Mouse (Mus musculus) CH12.LX (cell line): Measurements from ENCODE around the gene Gm7247. TPM values are rescaled to one million over a fixed set of nuclear protein-coding genes. Genes with fewer than 3 reads are reported as not detected.

ENCODE experiments used
- DNase-seq: peaks from one replicate; pipeline ENCODE4 v3.0.0-alpha.2; 2013; ENCODE audit errors: extremely low read depth
- H3K27ac ChIP-seq: 2 replicates; pipeline ENCODE4 v1.5.1; 2012; ENCODE audit warnings: low read depth, mild to moderate bottlenecking, control low read depth, moderate library complexity; ENCODE audit not compliant: insufficient read depth
- H3K27me3 ChIP-seq: replicated peaks from 2 replicates; pipeline ENCODE3; 2012; ENCODE audit warnings: inconsistent platforms
- H3K36me3 ChIP-seq, 2 experiments: replicated peaks in 1 of 2; 2 replicates each; pipeline versions ENCODE3 to v1.6.1; 2012; ENCODE audit warnings: inconsistent platforms in 1 of 2, low read length in 1 of 2, mild to moderate bottlenecking in 1 of 2, mixed read lengths in 1 of 2, moderate library complexity in 1 of 2; ENCODE audit not compliant: control insufficient read depth in 1 of 2, insufficient read depth in 1 of 2
- H3K4me1 ChIP-seq, 2 experiments: 2 replicates each; pipeline ENCODE4 v1.6.1; 2012; ENCODE audit warnings: inconsistent platforms in 1 of 2, moderate library complexity in 1 of 2; ENCODE audit not compliant: insufficient read depth in 2 of 2, control insufficient read depth in 1 of 2
- H3K4me2 ChIP-seq: 2 replicates; pipeline ENCODE4 v1.6.1; 2012; ENCODE audit warnings: low read depth, mild to moderate bottlenecking, control low read depth; ENCODE audit not compliant: poor library complexity, insufficient read depth, severe bottlenecking
- H3K4me3 ChIP-seq, 3 experiments: fragments of 150-350 bp in 1 of 3; sonication (generic) in 1 of 3; replicated peaks in 1 of 3; 2 replicates each; pipeline versions ENCODE3 to v1.5.1; 2011 to 2012; ENCODE audit warnings: low read depth in 2 of 3, low read length in 2 of 3, mild to moderate bottlenecking in 2 of 3, moderate library complexity in 2 of 3, control low read depth in 1 of 3, improper control_type of control experiment in 1 of 3, inconsistent platforms in 1 of 3, mixed read lengths in 1 of 3; ENCODE audit not compliant: poor library complexity in 1 of 3
- H3K79me2 ChIP-seq: replicated peaks from 2 replicates; pipeline ENCODE4 v1.6.1; 2012; ENCODE audit warnings: mild to moderate bottlenecking, moderate library complexity; ENCODE audit not compliant: control insufficient read depth, poor library complexity, insufficient read depth, severe bottlenecking; ENCODE audit errors: extremely low read depth
- H3K9ac ChIP-seq: 2 replicates; pipeline ENCODE4 v1.6.1; 2012; ENCODE audit warnings: low read depth, mild to moderate bottlenecking, control low read depth, moderate library complexity; ENCODE audit not compliant: insufficient read depth
- H3K9me3 ChIP-seq: replicated peaks from 2 replicates; pipeline ENCODE3; 2012; ENCODE audit warnings: low read length, inconsistent platforms, mixed read lengths
- BHLHE40 ChIP-seq: IDR thresholded peaks from 2 replicates; pipeline ENCODE4 v1.6.1; 2011; ENCODE audit warnings: mild to moderate bottlenecking, low read depth, low read length, improper control_type of control experiment
- CTCF ChIP-seq, 2 experiments: IDR thresholded peaks in 1 of 2; conservative IDR thresholded peaks in 1 of 2; 2 replicates each; pipeline ENCODE4 v1.5.1; 2011 to 2012; ENCODE audit warnings: low read depth in 2 of 2, low read length in 2 of 2, improper control_type of control experiment in 1 of 2, inconsistent platforms in 1 of 2, mild to moderate bottlenecking in 1 of 2, moderate library complexity in 1 of 2
- E2F4 ChIP-seq: IDR thresholded peaks from 2 replicates; pipeline ENCODE4 v1.6.1; 2011; ENCODE audit warnings: low read depth, low read length, improper control_type of control experiment; ENCODE audit not compliant: insufficient replicate concordance
- ETS1 ChIP-seq: conservative IDR thresholded peaks from 2 replicates; pipeline ENCODE4 v1.6.1; 2012; ENCODE audit warnings: low read depth, mild to moderate bottlenecking, inconsistent platforms, low read length, improper control_type of control experiment, moderate library complexity
- HCFC1 ChIP-seq: IDR thresholded peaks from 2 replicates; pipeline ENCODE4 v1.6.1; 2012; ENCODE audit warnings: low read depth, mild to moderate bottlenecking, inconsistent platforms, low read length, improper control_type of control experiment
- JUND ChIP-seq: conservative IDR thresholded peaks from 2 replicates; pipeline ENCODE4 v1.6.1; 2011; ENCODE audit warnings: low read depth, low read length, improper control_type of control experiment
- KAT2A ChIP-seq: IDR thresholded peaks from 2 replicates; pipeline ENCODE4 v1.6.1; 2012; ENCODE audit warnings: low read length, improper control_type of control experiment, inconsistent platforms; ENCODE audit not compliant: insufficient replicate concordance
- MAX ChIP-seq: IDR thresholded peaks from 2 replicates; pipeline ENCODE4 v1.6.1; 2011; ENCODE audit warnings: low read length, improper control_type of control experiment
- MAZ ChIP-seq: IDR thresholded peaks from 2 replicates; pipeline ENCODE4 v1.6.1; 2012; ENCODE audit warnings: low read depth, mild to moderate bottlenecking, inconsistent platforms, low read length, improper control_type of control experiment, moderate library complexity
- MEF2A ChIP-seq: IDR thresholded peaks from 2 replicates; pipeline ENCODE4 v1.6.1; 2014; ENCODE audit warnings: low read depth, mild to moderate bottlenecking, inconsistent platforms, low read length, improper control_type of control experiment, borderline replicate concordance
- MYC ChIP-seq: IDR thresholded peaks from 2 replicates; pipeline ENCODE4 v1.6.1; 2011; ENCODE audit warnings: low read depth, mild to moderate bottlenecking, improper control_type of control experiment, low read length
- NELFE ChIP-seq: IDR thresholded peaks from 2 replicates; pipeline ENCODE4 v1.6.1; 2011; ENCODE audit warnings: low read depth, low read length, improper control_type of control experiment
- NRF1 ChIP-seq: IDR thresholded peaks from 2 replicates; pipeline ENCODE4 v1.6.1; 2014; ENCODE audit warnings: low read depth, mild to moderate bottlenecking, inconsistent platforms, low read length, improper control_type of control experiment, moderate library complexity
- POLR2A ChIP-seq: IDR thresholded peaks from 2 replicates; pipeline ENCODE4 v1.6.1; 2011; ENCODE audit warnings: low read depth, mild to moderate bottlenecking, improper control_type of control experiment, low read length
- POLR2AphosphoS2 ChIP-seq: IDR thresholded peaks from 2 replicates; pipeline ENCODE4 v1.6.1; 2011; ENCODE audit warnings: low read depth, low read length, improper control_type of control experiment
- RAD21 ChIP-seq: IDR thresholded peaks from 2 replicates; pipeline ENCODE4 v1.6.1; 2011; ENCODE audit warnings: low read depth, mild to moderate bottlenecking, low read length, improper control_type of control experiment, moderate library complexity
- RCOR1 ChIP-seq: conservative IDR thresholded peaks from 2 replicates; pipeline ENCODE4 v1.6.1; 2012; ENCODE audit warnings: low read depth, mild to moderate bottlenecking, inconsistent platforms, low read length, improper control_type of control experiment
- SIN3A ChIP-seq: IDR thresholded peaks from 2 replicates; pipeline ENCODE4 v1.6.1; 2012; ENCODE audit warnings: low read length, improper control_type of control experiment, inconsistent platforms
- SMC3 ChIP-seq: IDR thresholded peaks from 2 replicates; pipeline ENCODE4 v1.6.1; 2011; ENCODE audit warnings: low read depth, low read length, improper control_type of control experiment
- TBP ChIP-seq: conservative IDR thresholded peaks from 2 replicates; pipeline ENCODE4 v1.6.1; 2011; ENCODE audit warnings: low read depth, low read length, improper control_type of control experiment
- TCF12 ChIP-seq: IDR thresholded peaks from 2 replicates; pipeline ENCODE4 v1.6.1; 2014; ENCODE audit warnings: low read depth, mild to moderate bottlenecking, inconsistent platforms, low read length, improper control_type of control experiment
- UBTF ChIP-seq: IDR thresholded peaks from 2 replicates; pipeline ENCODE4 v1.6.1; 2012; ENCODE audit warnings: low read depth, mild to moderate bottlenecking, inconsistent platforms, low read length, improper control_type of control experiment, moderate library complexity
- USF1 ChIP-seq: IDR thresholded peaks from 2 replicates; pipeline ENCODE4 v1.6.1; 2014; ENCODE audit warnings: low read depth, mild to moderate bottlenecking, inconsistent platforms, low read length, improper control_type of control experiment
- ZC3H11A ChIP-seq: IDR thresholded peaks from 2 replicates; pipeline ENCODE4 v1.6.1; 2012; ENCODE audit warnings: low read depth, mild to moderate bottlenecking, inconsistent platforms, low read length, improper control_type of control experiment
- ZMIZ1 ChIP-seq: IDR thresholded peaks from 2 replicates; pipeline ENCODE4 v1.6.1; 2012; ENCODE audit warnings: low read depth, mild to moderate bottlenecking, inconsistent platforms, low read length, improper control_type of control experiment
- dilution Hi-C: fragments of 300-500 bp; cut with MboI; formaldehyde crosslinking; loops from 2 replicates; pipeline ENCODE4 v1.14.3; 2020; ENCODE audit warnings: low sequenced_read_pairs; ENCODE audit not compliant: extremely low pct_unique_long_range_greater_than_20kb, extremely low pct_ligation_motif_present
- in situ Hi-C: fragments of 300-500 bp; cut with MboI; formaldehyde crosslinking; loops from 3 replicates; pipeline ENCODE4 v1.14.3; 2019; ENCODE audit warnings: low sequenced_read_pairs, low pct_ligation_motif_present, low pct_unique_long_range_greater_than_20kb, mixed read lengths
- polyA plus RNA-seq: library from polyadenylated mRNA; unstranded; fragments of >175 nt; gene quantifications from 2 replicates; pipeline ENCODE4 v1.2.1, GENCODE M21; 2012; ENCODE audit warnings: low read depth; ENCODE audit not compliant: insufficient read length
- total RNA-seq, 2 experiments: library from RNA; depleted of rRNA; stranded (reverse); fragments of 300-350 nt in 1 of 2; fragments of >200 nt in 1 of 2; gene quantifications; 2 replicates each; pipeline ENCODE4 v1.2.3; 2012 to 2014

The Gm7247 gene
- total and polyA plus RNA-seq, 3 experiments: not detected

DNA sequence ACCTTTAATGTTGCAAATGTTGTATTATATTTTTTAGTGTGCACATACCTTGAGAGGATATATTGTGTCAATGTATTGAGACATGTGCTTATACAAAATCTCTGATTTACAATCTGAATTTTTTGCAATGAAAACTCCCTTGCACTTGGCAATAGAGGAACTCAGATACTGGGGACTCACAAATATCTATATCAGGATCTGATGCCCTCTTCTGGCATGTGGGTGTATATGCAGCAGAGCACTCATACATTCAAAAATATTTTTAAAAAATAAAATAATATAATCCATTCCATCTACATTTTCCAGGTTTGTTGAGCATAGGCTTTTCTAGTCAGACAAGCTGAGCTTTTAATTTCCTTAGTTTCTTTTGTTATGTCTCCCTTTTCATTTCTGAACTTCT is 15.5 kb upstream of the Gm7247 start:
- in situ Hi-C loops: no loop called here
- no peaks in the 10 kb centered on the region for H3K27me3 ChIP-seq
- H3K36me3 ChIP-seq: no peaks in the 10 kb centered on the region
- H3K4me1 ChIP-seq: no peaks in the 10 kb centered on the region
- H3K4me3 ChIP-seq: no peak overlapping the region
- H3K4me2 ChIP-seq: no peak overlapping the region
- DNase-seq: peak; percentile 17
- no peaks in the 10 kb centered on the region for H3K79me2 ChIP-seq
- H3K9ac ChIP-seq: no peak overlapping the region
- no peak overlapping the region for H3K27ac ChIP-seq
- TF ChIP-seq USF1 (no peak), HCFC1 (no peak), TBP (no peak), NELFE (no peak), ETS1 (no peak), BHLHE40 (no peak), MYC (no peak), ZMIZ1 (no peak), SMC3 (peak; percentile 34), MEF2A (no peak), NRF1 (no peak), MAZ (no peak), CTCF (conservative IDR thresholded peaks at IDR 0.05 in 1 of 2, IDR thresholded peaks at IDR 0.05 in 1 of 2; ENCODE audit: low read depth in 2 of 2, low read length in 2 of 2) (peak in 1 of 2 experiments; percentile 48; a peak in 2 of 4 replicates), ZC3H11A (no peak), RAD21 (peak; percentile 47), SIN3A (no peak), MAX (no peak)
- no peaks in the 10 kb centered on the region for H3K9me3 ChIP-seq
- dilution Hi-C loops: no loop called here

DNA sequence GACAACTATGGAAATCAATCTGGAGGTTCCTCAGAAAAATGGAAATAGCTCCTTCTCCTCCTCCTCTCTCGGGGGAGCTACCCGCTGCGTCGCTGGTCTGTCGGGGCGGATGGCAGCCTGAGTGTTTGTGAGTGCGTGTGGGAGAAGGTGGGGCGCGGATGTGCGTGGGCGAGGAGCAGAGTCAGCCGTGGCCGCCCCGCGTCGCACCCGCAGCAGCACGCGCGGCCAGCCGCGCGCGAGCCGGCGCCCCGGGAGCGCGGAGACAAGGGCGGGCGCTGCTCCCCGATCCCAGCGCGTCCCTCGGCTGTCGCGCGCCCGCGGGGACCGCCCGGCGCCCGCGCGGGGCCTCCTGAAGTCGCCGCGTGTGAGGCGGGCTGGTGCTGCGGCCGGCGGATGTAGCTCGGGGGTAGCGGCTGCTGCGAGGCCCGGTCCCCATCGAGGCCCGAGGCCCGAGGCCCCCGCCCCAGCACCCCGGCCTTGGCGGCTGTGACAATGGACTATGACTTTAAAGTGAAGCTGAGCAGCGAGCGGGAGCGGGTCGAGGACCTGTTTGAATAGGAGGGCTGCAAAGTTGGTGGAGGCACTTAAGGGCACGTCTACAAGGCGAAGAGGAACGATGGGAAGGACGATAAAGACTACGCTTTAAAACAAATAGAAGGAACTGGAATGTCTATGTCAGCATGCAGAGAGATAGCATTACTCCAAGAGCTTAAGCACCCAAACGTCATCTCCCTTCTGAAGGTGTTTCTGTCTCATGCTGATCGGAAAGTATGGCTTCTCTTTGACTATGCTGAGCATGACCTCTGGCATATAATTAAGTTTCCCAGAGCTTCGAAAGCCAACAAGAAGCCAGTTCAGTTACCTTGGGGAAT is 3.2 kb upstream of the Gm7247 start:
- H3K4me2 ChIP-seq: no peak overlapping the region
- no peaks in the 10 kb centered on the region for H3K79me2 ChIP-seq
- dilution Hi-C loops: no loop called here
- TF ChIP-seq ZC3H11A: no peak
- TF ChIP-seq SMC3: no peak
- no peak for TF ChIP-seq MEF2A
- no peak for TF ChIP-seq CTCF (conservative IDR thresholded peaks at IDR 0.05 in 1 of 2, IDR thresholded peaks at IDR 0.05 in 1 of 2; ENCODE audit: low read depth in 2 of 2, low read length in 2 of 2)
- TF ChIP-seq TCF12: no peak
- TF ChIP-seq RCOR1: no peak
- no peak for TF ChIP-seq NRF1
- no peak for TF ChIP-seq KAT2A
- TF ChIP-seq UBTF: no peak
- no peak for TF ChIP-seq SIN3A
- no peak for TF ChIP-seq MAZ
- no peak for TF ChIP-seq E2F4
- no peak for TF ChIP-seq TBP
- no peak for TF ChIP-seq JUND
- no peak for TF ChIP-seq POLR2AphosphoS2
- no peak for TF ChIP-seq MYC
- no peak for TF ChIP-seq POLR2A
- H3K36me3 ChIP-seq: no peaks in the 10 kb centered on the region
- no peak overlapping the region for H3K9ac ChIP-seq
- peaks cover 0 to 3% of the 10 kb centered on the region in 2 experiments; a peak in 1 of 4 replicates for H3K4me1 ChIP-seq
- no peak overlapping the region for H3K27ac ChIP-seq
- no peak for DNase-seq
- no peak overlapping the region for H3K4me3 ChIP-seq
- H3K9me3 ChIP-seq: no peaks in the 10 kb centered on the region
- H3K27me3 ChIP-seq: no peaks in the 10 kb centered on the region
- in situ Hi-C loops: no loop called here
